Mouse (Mus musculus) bone marrow, adult 2 months (tissue): Measurements from ENCODE around the gene Rgs3.

Experiments
- CTCF ChIP-seq: fragments of 200-500 bp; IDR thresholded peaks from 2 replicates; pipeline ENCODE4 v1.5.1; 2011; ENCODE audit warnings: low read length, control low read depth; ENCODE audit not compliant: control insufficient read depth, insufficient read depth
- POLR2A ChIP-seq: fragments of 200-500 bp; IDR thresholded peaks from 2 replicates; pipeline ENCODE4 v1.6.1; 2011; ENCODE audit warnings: low read depth, mild to moderate bottlenecking, control low read depth, low read length, borderline replicate concordance; ENCODE audit not compliant: control insufficient read depth

GRCm38 (mm10) chr4:62566530-62566929 is 6.9 kb downstream of the Rgs3 start:
- no peak for TF ChIP-seq POLR2A
- no peak for TF ChIP-seq CTCF
